Mouse (Mus musculus) limb, embryonic 12.5 days (tissue): ENCODE data around the gene Gigyf1. TPM values are rescaled to one million over a fixed set of nuclear protein-coding genes. Genes with fewer than 3 reads are reported as not detected.

Experiments used
- ATAC-seq: fragments of 200-750 bp; cut with Nextera tagmentation; 2 replicates; pipeline ENCODE4 v1.8.0; 2017; ENCODE audit warnings: low read depth, moderate TSS enrichment; ENCODE audit not compliant: insufficient number of reproducible peaks, insufficient read depth, low FRiP score, low TSS enrichment
- H3K27ac ChIP-seq: fragments of 300-500 bp; sonication (generic); 2 replicates; pipeline ENCODE4 v1.5.1; 2016; ENCODE audit warnings: mild to moderate bottlenecking, moderate library complexity
- H3K27me3 ChIP-seq: fragments of 300-500 bp; sonication (generic); 2 replicates; pipeline ENCODE4 v1.6.1; 2016; ENCODE audit warnings: mild to moderate bottlenecking, moderate library complexity
- H3K36me3 ChIP-seq: fragments of 300-500 bp; sonication (generic); 2 replicates; pipeline ENCODE4 v1.6.1; 2016; ENCODE audit warnings: mild to moderate bottlenecking, moderate library complexity
- H3K4me1 ChIP-seq: fragments of 300-500 bp; sonication (generic); replicated peaks from 2 replicates; pipeline ENCODE4 v1.6.1; 2016
- H3K4me2 ChIP-seq: fragments of 300-500 bp; sonication (generic); 2 replicates; pipeline ENCODE4 v1.6.1; 2016; ENCODE audit warnings: mild to moderate bottlenecking, moderate library complexity
- H3K4me3 ChIP-seq: fragments of 300-500 bp; sonication (generic); replicated peaks from 2 replicates; pipeline ENCODE4 v1.5.1; 2016; ENCODE audit warnings: mild to moderate bottlenecking
- H3K9ac ChIP-seq: fragments of 300-500 bp; sonication (generic); replicated peaks from 2 replicates; pipeline ENCODE4 v1.6.1; 2016; ENCODE audit warnings: mild to moderate bottlenecking, moderate library complexity
- H3K9me3 ChIP-seq: fragments of 300-500 bp; sonication (generic); 2 replicates; pipeline ENCODE4 v1.6.1; 2016; ENCODE audit warnings: mild to moderate bottlenecking, moderate library complexity
- WGBS: fragments of 180-500 bp; shearing (Covaris S2); methylation state at CpG from one replicate; pipeline ENCODE4 v1.1.7; 2016; 5-methylcytosine and 5-hydroxymethylcytosine counted together
- polyA plus RNA-seq: library from polyadenylated mRNA; unstranded; fragments of >200 nt; fragmentation: Nextera tagmentation; extraction: Ambion mirVana; gene quantifications from 2 replicates; pipeline ENCODE4 v1.2.1, GENCODE M21; 2016

Gene Gigyf1
- polyA plus RNA-seq, 1 experiment from 2014 or later = 17.0 TPM

DNA sequence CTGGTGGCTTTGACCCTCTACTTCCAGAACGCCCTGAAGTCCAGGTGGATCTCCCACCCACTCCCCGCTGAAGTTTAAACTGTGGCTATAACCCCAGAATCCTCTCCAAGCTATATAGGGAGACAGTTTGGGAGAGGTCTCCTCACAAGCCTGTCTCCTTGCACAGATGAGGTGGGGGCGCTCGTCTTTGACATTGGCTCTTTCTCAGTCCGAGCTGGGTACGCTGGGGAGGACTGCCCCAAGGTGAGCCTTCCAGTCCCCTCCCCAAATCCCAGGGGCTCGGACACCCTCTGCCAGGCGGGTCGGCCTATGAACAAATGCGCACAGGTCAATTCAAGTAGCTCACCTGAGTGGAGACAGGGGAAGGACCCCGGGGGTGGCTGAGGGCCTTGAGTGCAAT, 35.5 kb downstream of the Gigyf1 start:
- no peaks in the 10 kb centered on the region for H3K9me3 ChIP-seq
- H3K27ac ChIP-seq = no peak overlapping the region
- 0 out of 2 replicates have a peak, but pooled peaks cover 3% of the 10 kb centered on the region for H3K4me1 ChIP-seq
- ATAC-seq = no peak
- no peak overlapping the region for H3K4me3 ChIP-seq
- 41% methylated on average over 11 of the region's 11 CpGs for WGBS
- peaks cover 21% of the 10 kb centered on the region for H3K27me3 ChIP-seq
- H3K36me3 ChIP-seq = no peaks in the 10 kb centered on the region
- H3K4me2 ChIP-seq = no peak overlapping the region
- H3K9ac ChIP-seq = no peak overlapping the region

DNA sequence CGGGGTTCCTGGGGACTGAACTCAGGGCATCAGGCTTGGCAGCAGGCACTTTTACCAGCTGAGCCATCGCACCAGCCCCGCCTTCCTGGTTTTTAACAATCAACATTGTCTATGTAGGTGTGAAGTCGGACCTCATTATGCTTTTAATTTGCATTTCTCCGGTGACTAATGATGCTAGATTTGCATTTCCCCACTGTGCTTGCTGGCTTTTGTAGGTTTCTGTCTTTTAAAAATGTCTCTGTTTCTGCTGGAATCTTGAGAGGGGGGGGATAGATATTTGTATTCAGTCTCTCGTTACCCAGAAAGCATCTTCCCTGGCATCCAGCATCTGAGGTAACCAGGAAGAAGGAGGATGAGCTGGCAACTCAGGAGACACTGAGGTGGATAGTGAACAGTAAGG, 43.2 kb downstream of the Gigyf1 start:
- WGBS = 69% methylated on average over 6 of the region's 6 CpGs
- Histone ChIP-seq H3K27me3 (0 out of 2 replicates have a peak, but pooled peaks cover 6% of the 10 kb centered on the region), H3K9me3 (no peaks in the 10 kb centered on the region), H3K4me3 (no peak overlapping the region), H3K36me3 (no peaks in the 10 kb centered on the region), H3K4me1 (no peaks in the 10 kb centered on the region), H3K9ac (no peak overlapping the region), H3K4me2 (no peak overlapping the region), H3K27ac (no peak overlapping the region)
- ATAC-seq = no peak

DNA sequence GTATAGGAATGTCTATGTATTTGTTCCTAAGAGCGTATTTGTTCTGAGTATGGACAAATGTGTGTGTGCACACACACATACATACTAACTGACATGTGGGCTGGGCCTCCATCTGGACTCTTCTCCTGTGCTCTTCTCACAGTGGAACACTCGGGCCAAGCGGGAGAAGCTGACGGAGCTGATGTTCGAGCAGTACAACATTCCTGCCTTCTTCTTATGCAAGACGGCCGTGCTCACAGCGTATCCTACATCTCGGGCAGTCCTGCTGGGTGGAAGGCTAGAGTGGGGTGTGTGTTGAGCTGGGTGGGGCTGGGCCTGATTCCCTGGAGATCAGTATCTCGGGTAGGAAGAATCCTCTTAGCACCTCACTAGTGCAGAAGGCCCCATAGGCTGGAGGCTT, 44.6 kb downstream of the Gigyf1 start:
- Histone ChIP-seq H3K36me3 (no peaks in the 10 kb centered on the region), H3K27me3 (0 out of 2 replicates have a peak, but pooled peaks cover 6% of the 10 kb centered on the region), H3K9me3 (no peaks in the 10 kb centered on the region), H3K4me1 (no peaks in the 10 kb centered on the region), H3K4me2 (no peak overlapping the region), H3K4me3 (no peak overlapping the region), H3K27ac (no peak overlapping the region), H3K9ac (no peak overlapping the region)
- ATAC-seq = no peak
- WGBS = 72% methylated on average over 10 of the region's 10 CpGs

DNA sequence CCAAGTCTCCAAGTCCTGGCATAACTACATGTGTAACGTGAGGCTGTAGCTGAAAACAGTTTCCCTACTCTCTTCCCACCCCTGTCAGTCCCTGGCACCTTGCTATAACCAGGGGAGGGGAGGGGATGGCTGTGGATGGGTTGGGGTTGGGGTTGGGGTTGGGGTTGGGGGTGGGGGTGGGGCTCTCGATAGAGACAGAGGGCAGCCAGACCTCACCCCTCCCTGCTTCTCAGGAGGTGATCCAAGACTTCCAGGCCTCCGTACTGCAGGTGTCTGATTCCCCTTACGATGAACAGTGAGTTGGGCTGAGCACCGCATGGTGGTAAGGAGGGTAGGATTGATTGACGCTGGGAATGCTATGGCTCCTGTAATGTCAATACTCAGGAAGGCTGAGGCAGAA, 47.4 kb downstream of the Gigyf1 start:
- Histone ChIP-seq H3K9ac (no peak overlapping the region), H3K4me2 (no peak overlapping the region), H3K27me3 (0 out of 2 replicates have a peak, but pooled peaks cover 10% of the 10 kb centered on the region), H3K4me3 (no peak overlapping the region), H3K4me1 (no peaks in the 10 kb centered on the region), H3K36me3 (no peaks in the 10 kb centered on the region), H3K27ac (no peak overlapping the region), H3K9me3 (no peaks in the 10 kb centered on the region)
- ATAC-seq = no peak
- WGBS = 65% methylated on average over 6 of the region's 6 CpGs

DNA sequence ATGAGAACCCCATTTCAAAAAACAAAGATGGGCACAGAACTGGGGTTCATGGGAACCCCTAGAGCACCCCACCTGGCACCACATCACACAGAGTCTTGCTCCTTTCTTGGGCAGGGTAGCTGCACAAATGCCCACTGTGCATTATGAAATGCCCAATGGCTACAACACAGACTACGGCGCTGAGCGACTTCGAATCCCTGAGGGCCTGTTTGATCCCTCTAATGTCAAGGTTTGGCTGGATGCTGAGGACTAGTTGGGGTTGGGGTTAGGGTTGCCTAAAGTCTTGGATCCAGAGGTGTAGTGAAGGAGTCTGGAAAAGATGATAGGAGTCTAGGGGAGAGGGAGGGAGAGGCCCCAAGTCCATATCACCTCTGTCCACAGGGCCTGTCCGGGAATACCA, 48.1 kb downstream of the Gigyf1 start:
- no peak overlapping the region for H3K4me3 ChIP-seq
- no peak overlapping the region for H3K27ac ChIP-seq
- no peaks in the 10 kb centered on the region for H3K9me3 ChIP-seq
- no peak for ATAC-seq
- no peaks in the 10 kb centered on the region for H3K36me3 ChIP-seq
- 93% methylated on average over 5 of the region's 5 CpGs for WGBS
- H3K4me2 ChIP-seq = no peak overlapping the region
- no peak overlapping the region for H3K9ac ChIP-seq
- no peaks in the 10 kb centered on the region for H3K4me1 ChIP-seq
- H3K27me3 ChIP-seq = peaks cover 13% of the 10 kb centered on the region; the same call in 1 of the 2 replicates

DNA sequence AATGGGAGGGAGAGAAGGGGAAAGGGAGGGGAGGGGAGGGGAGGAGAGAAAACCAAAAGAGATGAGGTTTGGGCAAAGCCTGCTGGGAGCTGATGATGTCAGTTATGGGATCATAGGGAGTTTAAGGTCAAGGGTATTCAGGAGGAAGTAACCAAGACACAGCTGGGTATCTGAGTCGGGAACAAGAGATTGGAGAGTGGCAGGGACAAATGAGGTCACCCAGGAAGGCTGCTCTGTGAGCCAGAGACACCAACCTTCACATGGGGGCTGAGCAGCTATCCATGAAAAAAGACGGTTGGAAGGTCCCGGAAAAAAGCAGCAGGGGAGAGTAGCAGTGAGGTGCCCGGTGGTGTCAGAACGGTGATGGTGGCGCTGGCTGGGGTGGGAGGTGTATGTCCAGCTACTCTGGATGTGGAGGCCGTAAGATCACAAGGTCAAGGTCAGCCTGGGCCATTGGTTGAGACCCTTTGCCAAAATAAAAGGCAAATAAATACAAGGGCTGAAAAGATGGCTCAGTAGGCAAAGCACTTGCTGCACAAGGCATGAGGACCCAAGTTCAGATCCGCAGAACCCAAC, 50.0 kb downstream of the Gigyf1 start:
- Histone ChIP-seq H3K9me3 (no peaks in the 10 kb centered on the region), H3K9ac (no peak overlapping the region), H3K4me1 (no peaks in the 10 kb centered on the region), H3K36me3 (no peaks in the 10 kb centered on the region), H3K4me2 (no peak overlapping the region), H3K27ac (no peak overlapping the region), H3K27me3 (peaks cover 8% of the 10 kb centered on the region; the same call in 1 of the 2 replicates), H3K4me3 (no peak overlapping the region)
- ATAC-seq = no peak
- 85% methylated on average over 8 of the region's 8 CpGs for WGBS

DNA sequence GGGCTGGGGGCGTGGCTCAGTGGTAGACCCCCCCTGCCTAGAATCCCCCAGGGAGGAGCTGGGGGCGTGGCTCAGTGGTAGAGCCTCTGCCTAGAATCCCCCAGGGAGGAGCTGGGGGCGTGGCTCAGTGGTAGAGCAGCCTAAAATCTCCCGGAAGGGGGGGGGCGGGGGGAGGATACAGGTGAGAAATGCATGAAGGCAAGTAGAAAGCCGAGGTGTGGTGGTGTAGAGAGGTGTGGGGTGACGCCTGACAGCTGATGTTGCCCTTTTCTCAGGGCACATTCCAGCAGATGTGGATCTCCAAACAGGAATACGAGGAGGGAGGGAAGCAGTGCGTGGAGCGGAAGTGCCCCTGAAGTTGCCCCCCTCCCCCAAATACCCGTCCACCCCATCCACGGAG, 50.7 kb downstream of the Gigyf1 start:
- H3K4me1 ChIP-seq = no peaks in the 10 kb centered on the region
- peaks cover 13% of the 10 kb centered on the region for H3K27me3 ChIP-seq
- H3K4me2 ChIP-seq = no peak overlapping the region
- 61% methylated on average over 12 of the region's 12 CpGs for WGBS
- H3K9me3 ChIP-seq = no peaks in the 10 kb centered on the region
- H3K9ac ChIP-seq = no peak overlapping the region
- no peak for ATAC-seq
- H3K27ac ChIP-seq = no peak overlapping the region
- no peak overlapping the region for H3K4me3 ChIP-seq
- H3K36me3 ChIP-seq = no peaks in the 10 kb centered on the region

DNA sequence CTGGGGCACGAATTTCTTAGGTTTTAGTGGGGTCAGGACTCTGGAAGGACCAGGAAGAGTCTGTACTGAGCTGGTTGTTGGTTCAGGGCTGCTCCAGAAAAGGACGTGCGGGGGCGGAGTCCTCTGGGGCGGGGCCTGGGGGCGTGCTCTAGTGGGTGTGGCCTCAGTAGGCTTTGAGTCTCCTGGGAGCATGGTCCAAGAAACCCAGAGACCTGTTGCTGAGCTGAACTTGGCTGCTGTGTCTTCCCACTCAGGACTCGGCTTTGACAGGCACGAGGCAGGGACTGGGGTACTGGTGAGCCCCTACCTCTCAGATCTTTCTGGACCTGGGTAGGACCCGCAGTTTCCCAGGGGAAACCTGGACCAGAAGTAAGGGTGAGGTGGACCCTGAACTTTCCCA, 51.3 kb downstream of the Gigyf1 start, which contains the start of gene Tfr2:
TSS of gene Tfr2 (plus strand) at position 176 of the 400 bp plus-strand sequence.
- no peak within 1 kb of the TSS for H3K9ac ChIP-seq
- H3K27ac ChIP-seq = no peak within 1 kb of the TSS
- H3K36me3 ChIP-seq = no peaks in the 10 kb centered on the region
- no peak within 1 kb of the TSS for H3K4me3 ChIP-seq
- ATAC-seq = no peak
- H3K4me2 ChIP-seq = no peak within 1 kb of the TSS
- H3K4me1 ChIP-seq = 0 out of 2 replicates have a peak, but pooled peaks cover 3% of the 10 kb centered on the region
- no peaks in the 10 kb centered on the region for H3K9me3 ChIP-seq
- H3K27me3 ChIP-seq = peaks cover 19% of the 10 kb centered on the region
- WGBS = 32% methylated on average over 9 of the region's 9 CpGs

DNA sequence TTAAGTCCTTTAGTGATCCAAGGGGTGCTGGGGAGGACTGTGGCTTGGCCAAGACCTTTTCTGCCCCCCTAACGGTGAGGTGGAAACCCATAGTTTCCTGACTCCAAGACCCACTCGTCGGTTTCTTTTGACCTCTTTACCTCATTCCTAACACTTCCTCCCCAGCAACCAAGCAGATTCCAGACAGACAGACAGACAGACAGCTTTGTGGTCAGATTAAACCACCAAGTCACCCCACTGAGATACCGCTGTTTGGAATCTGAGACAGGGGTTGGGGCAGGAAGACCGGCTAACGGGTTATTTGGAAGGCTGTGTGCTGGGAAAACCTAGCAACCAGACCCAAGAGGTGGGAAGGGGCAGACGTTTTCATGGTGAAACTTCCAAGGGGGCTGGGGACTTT, 51.8 kb downstream of the Gigyf1 start:
- Histone ChIP-seq H3K27ac (no peak overlapping the region), H3K4me3 (no peak overlapping the region)

DNA sequence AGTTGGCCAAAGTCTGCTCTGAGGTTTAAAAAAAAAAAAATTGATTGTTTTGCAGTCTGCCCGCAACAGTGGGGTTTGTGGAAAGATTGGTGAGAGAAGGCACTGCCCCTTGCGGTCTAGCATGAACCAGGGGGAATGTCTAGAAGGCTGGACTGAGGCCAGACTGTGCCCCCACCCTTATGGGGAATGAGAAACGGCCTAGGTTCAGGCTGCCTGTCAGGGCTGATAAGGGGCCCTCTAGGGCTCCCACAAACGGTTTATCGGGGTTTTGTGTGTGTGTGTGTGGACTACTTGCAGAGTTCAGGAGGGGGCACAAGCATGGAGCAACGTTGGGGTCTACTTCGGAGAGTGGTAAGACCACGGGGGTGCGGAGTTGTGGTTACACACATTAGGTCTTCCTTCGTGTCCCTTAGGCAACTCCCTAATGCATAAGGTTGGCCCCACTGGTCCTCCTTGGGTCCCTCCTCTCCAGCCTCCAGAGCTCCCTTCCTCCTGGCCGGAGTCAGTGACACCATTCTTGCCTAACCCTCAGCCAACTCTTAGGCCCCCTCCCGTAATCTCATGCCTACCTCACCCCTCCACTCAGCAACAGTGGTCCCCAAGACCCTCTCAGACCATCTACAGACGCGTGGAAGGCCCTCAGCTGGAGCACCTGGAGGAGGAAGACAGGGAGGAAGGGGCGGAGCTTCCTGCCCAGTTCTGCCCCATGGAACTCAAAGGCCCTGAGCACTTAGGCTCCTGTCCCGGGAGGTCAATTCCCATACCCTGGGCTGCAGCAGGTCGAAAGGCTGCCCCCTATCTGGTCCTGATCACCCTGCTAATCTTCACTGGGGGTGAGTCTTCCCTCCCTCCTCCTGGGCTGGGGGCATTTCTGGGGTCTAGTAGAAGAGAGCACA, 52.6 kb downstream of the Gigyf1 start:
- no peak for ATAC-seq
- no peak overlapping the region for H3K4me2 ChIP-seq
- 84% methylated on average over 17 of the region's 17 CpGs for WGBS

More for the DNA sequence above, 51.8 kb downstream of the Gigyf1 start:
- Histone ChIP-seq H3K27me3 (peaks cover 25% of the 10 kb centered on the region), H3K4me1 (0 out of 2 replicates have a peak, but pooled peaks cover 6% of the 10 kb centered on the region), H3K9ac (no peak overlapping the region), H3K36me3 (no peaks in the 10 kb centered on the region), H3K4me2 (no peak overlapping the region), H3K9me3 (no peaks in the 10 kb centered on the region)
- ATAC-seq = no peak
- 60% methylated on average over 7 of the region's 7 CpGs for WGBS

DNA sequence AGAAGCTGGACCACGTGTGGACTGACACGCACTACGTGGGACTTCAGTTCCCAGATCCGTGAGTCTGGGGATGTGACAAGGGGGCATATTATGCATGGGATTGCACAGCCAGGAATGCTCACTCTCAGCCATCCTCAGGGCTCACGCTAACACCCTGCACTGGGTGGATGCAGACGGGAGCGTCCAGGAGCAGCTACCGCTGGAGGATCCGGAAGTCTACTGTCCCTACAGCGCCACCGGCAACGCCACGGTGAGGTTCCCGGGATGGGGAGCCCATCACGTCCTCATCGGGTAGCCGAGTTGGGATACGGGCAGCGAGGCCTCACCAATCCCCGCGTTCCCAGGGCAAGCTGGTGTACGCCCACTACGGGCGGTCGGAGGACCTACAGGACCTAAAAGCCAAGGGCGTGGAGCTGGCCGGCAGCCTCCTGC, 56.1 kb downstream of the Gigyf1 start:
- Histone ChIP-seq H3K4me3 (peak overlapping the region; percentile 21), H3K9me3 (no peaks in the 10 kb centered on the region), H3K27ac (no peak overlapping the region), H3K4me1 (0 out of 2 replicates have a peak, but pooled peaks cover 6% of the 10 kb centered on the region), H3K4me2 (peak overlapping the region; percentile 54), H3K27me3 (peaks cover 29% of the 10 kb centered on the region), H3K36me3 (no peaks in the 10 kb centered on the region), H3K9ac (peak overlapping the region; percentile 42; the same call in 1 of the 2 replicates)
- no peak for ATAC-seq
- WGBS = 9% methylated on average over 27 of the region's 27 CpGs

More for the DNA sequence above, 52.6 kb downstream of the Gigyf1 start:
- Histone ChIP-seq H3K27ac (no peak overlapping the region), H3K36me3 (no peaks in the 10 kb centered on the region), H3K9me3 (no peaks in the 10 kb centered on the region), H3K27me3 (peaks cover 29% of the 10 kb centered on the region), H3K9ac (no peak overlapping the region), H3K4me3 (no peak overlapping the region), H3K4me1 (0 out of 2 replicates have a peak, but pooled peaks cover 6% of the 10 kb centered on the region)
